Mouse (Mus musculus): ENCODE data around the gene Dydc2. TPM values are rescaled to one million over a fixed set of nuclear protein-coding genes. Genes with fewer than 3 reads are reported as not detected.

Gene Dydc2
- total RNA-seq, 4 experiments from 2014 or later, result 0.84 to 1.8 (median 1.1) TPM

GRCm38 (mm10) chr14:41035146-41035798, 33.7 kb downstream of the Dydc2 start:
- DNase-seq (ENCODE audit: low spot score in 2 of 2), result peak in 1 of 2 experiments; percentile 61

GRCm38 (mm10) chr14:41033135-41034110, 35.6 kb downstream of the Dydc2 start:
- peak; percentile 53 to 86 for DNase-seq (ENCODE audit: low spot score in 2 of 2)

- no peak for DNase-seq (ENCODE audit: low spot score in 2 of 2)
These were observed 38.0 kb downstream of the Dydc2 start for GRCm38 (mm10) chr14:41030989-41031513.

DNA sequence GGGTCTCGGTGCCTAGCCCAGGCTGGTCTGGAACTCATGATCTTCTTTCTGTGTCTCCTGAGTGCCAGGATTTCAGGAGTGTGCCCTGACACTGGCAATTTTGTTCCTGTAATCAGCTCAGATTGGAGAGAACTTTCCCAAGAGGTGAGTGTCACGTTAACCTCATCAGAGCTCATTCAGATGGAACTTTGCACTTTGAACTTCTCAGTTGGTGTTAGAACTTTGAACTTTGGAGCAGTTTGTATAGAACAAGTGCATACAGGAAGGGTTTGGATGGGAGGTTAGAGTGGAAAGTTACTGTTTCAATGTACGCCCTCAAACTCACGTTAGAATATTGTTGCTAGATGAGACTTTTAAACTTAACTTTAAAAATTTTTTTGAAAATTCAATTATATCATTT, 39.7 kb downstream of the Dydc2 start:
- DNase-seq (ENCODE audit: low spot score in 2 of 2), result no peak

DNA sequence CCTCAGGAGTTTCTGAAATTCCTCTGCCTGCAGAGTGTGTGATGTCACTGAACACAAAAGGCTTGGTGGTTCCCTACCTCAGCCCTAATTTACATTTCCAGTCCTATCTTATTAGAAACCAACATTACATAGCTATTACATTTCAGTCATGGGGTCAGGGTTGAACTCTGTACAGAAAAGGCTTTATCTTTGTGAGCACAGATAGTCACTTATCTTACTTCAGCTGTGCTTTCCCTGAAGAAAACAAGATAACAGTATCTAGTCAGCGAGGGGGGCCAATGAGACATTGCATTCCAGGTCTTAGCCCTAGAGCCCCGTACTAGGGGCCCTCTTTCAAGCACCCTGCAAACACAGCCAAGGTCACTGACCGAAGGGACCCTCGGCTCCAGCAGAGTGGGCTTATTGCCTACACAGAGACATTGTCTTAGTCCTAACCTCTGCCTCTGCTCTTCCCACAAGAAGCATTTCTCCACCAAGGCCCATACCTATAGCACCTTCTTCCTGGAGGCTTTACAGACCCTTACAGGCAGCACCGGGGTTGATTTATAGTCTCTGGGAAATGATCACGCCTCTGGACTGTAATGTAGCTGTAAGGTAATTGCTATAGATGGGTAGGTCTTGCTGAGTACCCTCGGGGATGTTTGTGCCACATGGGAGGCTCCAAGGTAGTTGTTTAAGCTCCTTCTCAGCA, 43.3 kb downstream of the Dydc2 start:
- DNase-seq (ENCODE audit: low spot score in 2 of 2), result no peak

- DNase-seq (ENCODE audit: low spot score in 2 of 2), result no peak
These were observed 43.9 kb downstream of the Dydc2 start for GRCm38 (mm10) chr14:41025087-41025486.

GRCm38 (mm10) chr14:41021246-41021645, 47.8 kb downstream of the Dydc2 start:
- no peak for DNase-seq (ENCODE audit: low spot score in 2 of 2)

- DNase-seq (ENCODE audit: low spot score in 2 of 2), result no peak
These were observed 51.5 kb downstream of the Dydc2 start for GRCm38 (mm10) chr14:41017460-41017859.

DNA sequence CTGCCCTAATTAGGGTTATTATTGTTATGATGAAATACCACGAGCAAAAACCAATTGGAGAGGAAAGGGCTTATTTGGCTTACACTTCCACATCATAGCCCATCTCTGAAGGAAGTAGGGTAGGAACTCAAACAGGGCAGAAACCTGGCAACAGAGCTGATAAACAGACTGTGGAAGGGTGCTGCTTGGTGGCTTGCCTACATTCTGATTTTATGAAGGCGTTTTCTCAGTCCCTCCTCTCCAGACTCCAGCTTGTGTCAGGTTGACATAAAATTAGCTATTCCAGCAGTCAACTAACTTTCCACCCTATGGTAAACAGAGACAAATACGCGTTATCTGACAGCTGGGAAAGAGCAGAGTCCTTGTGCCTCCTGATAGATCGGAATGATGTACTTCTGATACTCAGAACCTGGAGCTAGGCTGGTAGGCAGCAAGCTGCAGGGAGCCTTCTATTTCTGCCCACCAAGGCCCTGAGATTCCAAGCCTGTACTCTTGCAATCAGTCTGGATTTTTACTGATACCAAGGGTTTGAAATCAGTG, 54.2 kb downstream of the Dydc2 start:
- no peak for DNase-seq (ENCODE audit: low spot score in 2 of 2)

DNA sequence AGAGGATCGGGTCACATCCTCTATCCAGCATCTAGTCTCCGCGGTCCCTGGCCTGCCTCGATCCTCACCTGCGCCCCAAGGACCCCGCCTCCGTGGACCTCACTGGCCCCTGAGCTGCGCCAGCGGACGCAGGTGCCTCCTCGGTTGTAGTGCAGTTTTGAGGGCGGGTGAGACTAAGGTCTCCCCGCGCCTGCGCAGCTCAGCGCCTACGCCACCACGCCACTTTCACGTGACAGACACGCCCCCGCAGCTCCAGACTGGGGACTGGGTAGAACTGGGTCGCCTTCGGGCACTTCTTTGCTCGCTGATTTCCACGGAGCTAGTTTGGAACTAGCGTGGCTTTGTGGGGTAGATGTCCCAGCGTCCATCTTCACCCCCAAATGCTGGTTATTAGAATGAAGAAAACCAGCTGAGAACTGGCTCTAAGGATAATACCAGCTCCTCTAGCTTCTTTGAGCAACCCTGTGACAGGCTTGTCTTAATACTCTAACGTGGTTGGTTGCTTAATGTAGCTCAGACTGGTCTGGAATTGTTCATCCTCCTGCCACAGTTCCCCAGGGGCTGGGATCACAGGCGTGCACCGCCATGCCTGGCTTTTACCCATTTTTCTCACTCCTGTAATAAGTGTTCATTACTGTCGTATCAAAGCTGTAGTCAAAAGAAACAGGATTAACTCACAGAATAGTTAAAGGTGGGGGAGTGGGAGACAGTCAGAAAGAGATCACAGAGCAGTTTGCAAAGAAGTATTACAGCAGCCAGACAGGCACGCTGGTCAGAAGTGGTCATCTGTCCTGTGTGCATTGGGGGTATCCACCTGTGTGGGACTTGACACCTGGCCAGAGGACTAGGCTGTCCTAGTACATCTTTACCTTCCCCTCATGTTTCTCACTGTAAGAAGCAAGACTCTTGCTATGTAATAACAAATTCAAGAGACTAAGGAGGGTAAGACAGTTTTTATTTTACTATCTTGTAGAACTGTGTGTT, 55.1 kb downstream of the Dydc2 start, which contains the start of gene Fam213a:
Fam213a (minus strand) TSS at position 159 of the 984 bp plus-strand sequence.
- DNase-seq (ENCODE audit: low spot score in 2 of 2), result peak; percentile 91 to 92

- DNase-seq (ENCODE audit: low spot score in 2 of 2), result no peak
These were observed 55.9 kb downstream of the Dydc2 start for GRCm38 (mm10) chr14:41013143-41013542.

DNA sequence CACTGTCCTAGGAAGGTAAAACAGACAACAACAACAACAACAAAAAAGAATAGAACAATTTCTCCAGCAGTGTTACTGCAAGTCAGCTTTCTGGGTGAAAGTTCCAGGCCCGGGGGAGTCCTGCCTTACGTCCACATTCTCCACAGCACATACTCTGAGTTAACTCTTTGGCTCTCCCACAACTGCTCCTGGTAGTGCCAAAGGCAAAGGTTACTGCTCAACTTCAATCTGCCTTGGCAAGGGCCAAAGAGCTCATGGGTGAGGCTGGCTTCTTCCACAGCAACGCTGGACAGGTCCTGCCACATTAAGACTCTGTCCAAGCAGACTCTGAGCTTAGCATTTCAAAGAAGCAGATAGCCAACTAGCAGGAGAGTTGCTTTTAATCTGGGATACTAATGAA, 57.1 kb downstream of the Dydc2 start:
- DNase-seq (ENCODE audit: low spot score in 2 of 2), result no peak

DNA sequence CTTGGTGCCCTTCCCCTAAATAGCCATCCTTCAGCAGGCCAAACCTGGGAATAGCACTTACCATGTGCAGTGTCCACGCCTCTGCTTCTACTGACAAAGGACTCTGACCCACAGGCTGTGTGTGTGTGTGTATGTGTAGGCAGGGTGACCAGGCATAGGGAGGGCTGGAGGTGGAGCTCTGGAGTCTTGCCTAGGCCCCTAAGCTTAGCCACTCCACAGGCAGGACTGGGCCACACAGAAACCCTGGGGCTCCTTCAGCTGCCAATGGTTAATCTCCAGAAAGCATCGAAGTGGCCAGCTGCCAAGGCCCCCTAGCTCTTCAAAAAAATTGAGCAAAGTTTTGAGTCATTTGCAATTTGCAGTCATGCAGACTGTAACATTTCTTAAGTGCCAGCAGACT, 60.9 kb downstream of the Dydc2 start:
- DNase-seq (ENCODE audit: low spot score in 2 of 2), result no peak

DNA sequence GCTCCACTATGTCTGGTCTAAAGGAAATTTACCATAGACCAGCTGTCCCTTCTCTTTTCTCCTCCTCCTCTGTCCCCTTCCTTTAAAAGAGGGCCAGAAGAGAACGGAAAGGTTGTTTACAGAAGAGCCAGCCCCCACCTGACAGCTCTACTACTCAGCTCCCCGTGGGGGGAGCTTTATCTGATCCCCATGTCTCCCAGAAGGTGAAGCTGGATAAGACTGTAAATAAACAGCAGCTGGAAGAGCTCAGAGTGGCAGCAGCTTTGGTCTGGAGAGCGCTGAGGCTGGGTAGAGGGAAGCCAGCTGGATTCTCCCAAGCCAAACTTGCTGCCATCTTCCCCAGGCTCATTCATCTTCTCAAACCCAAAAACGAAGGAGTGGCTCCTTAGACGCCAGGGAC, 61.4 kb downstream of the Dydc2 start:
- DNase-seq (ENCODE audit: low spot score in 2 of 2), result no peak

DNA sequence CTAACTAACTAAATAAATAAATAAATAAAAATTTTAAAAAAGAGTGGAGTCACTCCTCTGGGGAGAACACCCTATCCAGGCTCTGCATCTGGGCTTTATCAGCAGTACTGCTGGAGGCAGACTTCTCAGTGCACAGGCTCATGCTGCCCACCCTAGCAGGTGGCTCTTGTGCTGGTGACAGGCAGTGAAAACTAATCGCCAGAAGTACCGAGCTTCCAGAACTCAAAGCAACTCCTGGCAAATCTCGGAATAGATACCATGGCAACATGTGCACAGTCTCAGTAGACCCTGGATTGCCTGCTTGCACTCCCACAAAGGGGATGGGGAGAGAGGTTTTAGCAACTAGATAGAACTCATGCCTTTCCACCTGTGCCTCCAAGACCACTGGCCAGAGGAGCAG, 62.1 kb downstream of the Dydc2 start:
- peak; percentile 47 to 48 for DNase-seq (ENCODE audit: low spot score in 2 of 2)

GRCm38 (mm10) chr14:41006263-41006662, 62.7 kb downstream of the Dydc2 start:
- no peak for DNase-seq (ENCODE audit: low spot score in 2 of 2)

GRCm38 (mm10) chr14:41005716-41006115, 63.3 kb downstream of the Dydc2 start:
- DNase-seq (ENCODE audit: low spot score in 2 of 2), result no peak

DNA sequence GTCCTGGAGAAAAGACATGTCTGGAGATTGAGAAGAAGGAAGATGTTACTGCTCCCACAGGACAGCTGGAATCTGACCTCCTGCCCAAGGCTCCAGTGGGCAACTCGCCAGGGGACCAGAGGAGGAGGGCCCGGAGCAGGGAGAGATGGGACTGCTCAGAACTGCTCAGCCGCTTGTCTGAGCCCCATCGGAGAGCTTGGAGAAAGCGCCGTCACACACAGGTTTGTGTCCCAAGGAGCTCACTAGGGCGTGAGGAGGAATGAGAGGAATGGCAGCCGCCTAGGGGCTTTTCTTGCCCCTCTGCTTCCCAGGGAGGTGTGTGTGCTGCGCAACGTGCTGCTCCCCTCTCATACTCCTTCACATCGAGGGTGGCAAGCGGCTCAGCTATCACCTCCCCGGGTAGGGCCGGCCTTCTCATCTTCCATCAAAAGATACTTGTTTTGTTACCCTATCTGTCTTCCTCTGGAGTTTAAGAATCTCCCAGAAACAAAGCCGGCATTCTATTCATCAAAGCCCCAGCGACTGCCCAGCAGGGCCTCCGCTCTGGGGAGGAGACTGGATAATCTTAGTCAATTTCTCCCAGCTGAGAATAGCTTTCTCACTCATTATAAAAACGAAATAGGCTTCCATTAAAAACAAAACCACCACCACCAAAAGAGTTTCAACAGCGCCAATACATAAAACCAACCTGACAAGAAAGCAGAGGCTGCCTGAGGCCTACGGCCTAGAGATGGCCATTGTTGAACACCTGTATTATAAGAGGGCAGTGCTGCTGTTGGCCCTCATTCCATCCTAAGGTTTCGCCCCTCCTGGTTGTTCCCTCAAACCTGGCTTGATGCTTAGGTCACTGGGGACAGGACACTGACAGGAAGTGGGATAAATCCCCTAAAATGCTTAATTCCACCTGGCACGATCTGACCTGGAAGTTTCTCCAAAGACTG, 64.5 kb downstream of the Dydc2 start:
- DNase-seq (ENCODE audit: low spot score in 2 of 2), result peak in 1 of 2 experiments; percentile 24

DNA sequence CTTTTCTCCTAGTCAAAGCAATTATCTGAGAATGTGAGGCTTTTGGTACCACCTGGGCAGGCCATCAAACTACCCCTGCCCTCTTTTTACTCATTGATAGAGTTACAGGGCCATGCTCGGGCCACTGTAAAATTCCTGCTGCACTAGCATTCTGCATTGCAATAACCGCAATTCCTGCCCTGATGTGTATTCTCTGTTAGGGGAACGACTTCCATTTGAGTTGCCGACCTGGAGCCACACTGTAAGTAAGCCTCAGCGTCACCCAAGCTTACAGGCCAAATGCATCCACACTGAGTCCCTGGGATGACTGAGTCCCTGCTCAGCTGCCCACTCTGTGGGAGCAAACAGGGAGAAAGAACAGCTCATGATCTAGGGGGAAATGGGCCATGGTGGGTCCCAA, 67.4 kb downstream of the Dydc2 start:
- DNase-seq (ENCODE audit: low spot score in 2 of 2), result no peak

Measured in layer of hippocampus, adult 8-10 months (tissue).